Mouse (Mus musculus) CH12F3 (cell line): ENCODE data around the gene Psma3.

Experiments
- in situ Hi-C: fragments of 300-500 bp; cut with MboI; formaldehyde crosslinking; loops from 2 replicates; pipeline ENCODE4 v1.14.3; 2020; ENCODE audit warnings: low sequenced_read_pairs

Gene Psma3

DNA sequence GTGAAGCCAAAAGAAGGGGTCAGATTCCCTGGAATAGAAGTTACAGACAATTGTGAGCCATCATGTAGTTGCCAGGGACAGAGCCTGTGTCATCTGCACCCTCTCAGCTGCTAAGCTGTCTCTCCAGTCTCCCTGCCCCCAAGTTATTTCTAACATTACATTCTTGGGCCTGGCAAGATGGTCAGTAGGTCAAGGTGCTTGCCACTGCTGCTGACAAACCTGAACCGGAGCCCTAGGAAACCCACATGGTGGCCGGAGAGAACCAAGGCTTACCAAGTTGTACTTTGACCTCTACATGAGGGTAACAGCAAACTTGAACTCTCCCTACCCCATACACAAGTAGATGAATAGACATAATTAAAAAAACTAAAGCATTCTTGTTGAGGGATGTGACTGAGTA, 70.1 kb downstream of the Psma3 start:
- in situ Hi-C loops, result no loop called here
